ENCODE assay signal across 23 mouse cellular contexts in genomic region chr1:154890244-154890643, GRCm38 (mm10). TPM values are rescaled to one million over a fixed set of nuclear protein-coding genes. Genes with fewer than 3 reads are reported as not detected.
DNase-seq lines count a peak whose midpoint lies in the region; ATAC-seq and TF ChIP-seq lines count a peak whose summit lies in the region.
"Had no signal": no experiment of that assay in that cellular context is flagged by ENCODE, and none has a peak within 500 bp of the region (broad histone marks: within the 10 kb centered on the region; RNA-seq: fewer than 3 reads in every experiment).

No protein-coding gene starts in this region.

- TF ChIP-seq EP300 in lung, postnatal 0 days (IDR thresholded peaks at IDR 0.05) = no peak

- peaks cover 11% of the 10 kb centered on the region for H3K4me1 ChIP-seq in hindbrain, postnatal 0 days (ENCODE audit: insufficient read depth, low read length)
- peaks cover 11% of the 10 kb centered on the region for H3K4me1 ChIP-seq in hindbrain, embryonic 12.5 days
- H3K4me1 ChIP-seq in lung, postnatal 0 days (ENCODE audit: insufficient read depth, low read depth, low read length) = no peaks in the 10 kb centered on the region
- H3K4me1 ChIP-seq: limb, embryonic 12.5 days; liver, embryonic 13.5 days; megakaryocyte, embryonic 14.5 days had no signal

- H3K9me3 ChIP-seq in hindbrain, postnatal 0 days (ENCODE audit: low read length) = no peaks in the 10 kb centered on the region
- H3K9me3 ChIP-seq in hindbrain, embryonic 12.5 days (replicated peaks) = no peaks in the 10 kb centered on the region
- no peaks in the 10 kb centered on the region for H3K9me3 ChIP-seq in lung, postnatal 0 days (ENCODE audit: low read length)
- H3K9me3 ChIP-seq: forebrain, embryonic 15.5 days; hindbrain, embryonic 10.5 days; limb, embryonic 12.5 days; liver, embryonic 13.5 days had no signal

- peak; percentile 24 for TF ChIP-seq CTCF in hindbrain, postnatal 0 days (IDR thresholded peaks at IDR 0.05; ENCODE audit: low read depth)
- peak; percentile 18; the same call in 1 of the 2 replicates for TF ChIP-seq CTCF in lung, postnatal 0 days (IDR thresholded peaks at IDR 0.05)

- H3K4me2 ChIP-seq in hindbrain, postnatal 0 days (ENCODE audit: low read depth, low read length) = no peak overlapping the region
- H3K4me2 ChIP-seq in hindbrain, embryonic 12.5 days (replicated peaks) = no peak overlapping the region
- no peak overlapping the region for H3K4me2 ChIP-seq in lung, postnatal 0 days (replicated peaks; ENCODE audit: low read depth, low read length)
- H3K4me2 ChIP-seq: forebrain, embryonic 15.5 days; limb, embryonic 12.5 days; liver, embryonic 13.5 days had no signal

- 46% methylated on average over 5 of the region's 5 CpGs for WGBS in hindbrain, postnatal 0 days
- 52% methylated on average over 5 of the region's 5 CpGs for WGBS in hindbrain, embryonic 12.5 days
- 67% methylated on average over 5 of the region's 5 CpGs for WGBS in lung, postnatal 0 days

- no peak overlapping the region for H3K4me3 ChIP-seq in hindbrain, postnatal 0 days (ENCODE audit: low read length)
- H3K4me3 ChIP-seq in hindbrain, embryonic 12.5 days = no peak overlapping the region
- no peak overlapping the region for H3K4me3 ChIP-seq in lung, postnatal 0 days (ENCODE audit: low read depth, low read length)
- H3K4me3 ChIP-seq: erythroblast, embryonic 14.5 days; forebrain, embryonic 15.5 days; hindbrain, embryonic 10.5 days; limb, embryonic 12.5 days; liver, embryonic 13.5 days; megakaryocyte, embryonic 14.5 days had no signal

- H3K9ac ChIP-seq in hindbrain, postnatal 0 days (replicated peaks; ENCODE audit: low read length) = no peak overlapping the region
- no peak overlapping the region for H3K9ac ChIP-seq in hindbrain, embryonic 12.5 days
- no peak overlapping the region for H3K9ac ChIP-seq in lung, postnatal 0 days (replicated peaks; ENCODE audit: low read depth)
- H3K9ac ChIP-seq: forebrain, embryonic 15.5 days; limb, embryonic 12.5 days; liver, embryonic 13.5 days had no signal

- no peaks in the 10 kb centered on the region for H3K27me3 ChIP-seq in hindbrain, postnatal 0 days (ENCODE audit: insufficient read depth, low read length)
- H3K27me3 ChIP-seq in hindbrain, embryonic 12.5 days = peaks cover 2% of the 10 kb centered on the region
- no peaks in the 10 kb centered on the region for H3K27me3 ChIP-seq in lung, postnatal 0 days (replicated peaks; ENCODE audit: insufficient read depth, low read length)
- H3K27me3 ChIP-seq in splenic B cell, adult 2 months (ENCODE audit: control insufficient read depth, insufficient read depth, low read length, poor library complexity, severe bottlenecking) = no peaks in the 10 kb centered on the region
- H3K27me3 ChIP-seq: forebrain, embryonic 15.5 days had no signal

- DNase-seq in embryo, embryonic 10.5 days (ENCODE audit: low spot score) = peak; percentile 14
- DNase-seq in embryo, embryonic 9.5 days (ENCODE audit: extremely low spot score) = no peak
- peak; percentile 36 for DNase-seq in hindbrain, postnatal 0 days (ENCODE audit: low spot score)
- DNase-seq in lung, postnatal 0 days (ENCODE audit: low spot score) = no peak
- DNase-seq in lung, postnatal 25 days (ENCODE audit: low spot score) = no peak
- peak; percentile 28 for DNase-seq in splenic B cell, adult 2 months (ENCODE audit: low read depth, low spot score)
- DNase-seq in frontal cortex, postnatal 10 days (ENCODE audit: low spot score in 2 of 2) = no peak
- DNase-seq: adrenal gland, postnatal 36 days; cerebellum, adult 18-20 months; cerebellum, postnatal 25 days; kidney, adult 9 months; kidney, postnatal 36 days; liver, embryonic 13.5 days; right cerebral cortex, adult 18-20 months; thymus, postnatal 4 days had no signal

- no peak for ATAC-seq in hindbrain, postnatal 0 days
- ATAC-seq in hindbrain, embryonic 12.5 days (ENCODE audit: low FRiP score) = no peak
- no peak for ATAC-seq in lung, postnatal 0 days
- ATAC-seq: CD4-positive, CD25-positive, alpha-beta regulatory T cell, adult 4 months; forebrain, embryonic 15.5 days had no signal

- no peaks in the 10 kb centered on the region for H3K36me3 ChIP-seq in hindbrain, postnatal 0 days (ENCODE audit: insufficient read depth, low read length)
- no peaks in the 10 kb centered on the region for H3K36me3 ChIP-seq in hindbrain, embryonic 12.5 days
- H3K36me3 ChIP-seq in lung, postnatal 0 days (ENCODE audit: insufficient read depth, low read length) = no peaks in the 10 kb centered on the region
- H3K36me3 ChIP-seq in splenic B cell, adult 2 months (ENCODE audit: control insufficient read depth, insufficient read depth, low read length, poor library complexity, severe bottlenecking) = no peaks in the 10 kb centered on the region
- H3K36me3 ChIP-seq: forebrain, embryonic 15.5 days; hindbrain, embryonic 10.5 days; limb, embryonic 12.5 days; liver, embryonic 13.5 days had no signal

- H3K27ac ChIP-seq in hindbrain, postnatal 0 days = no peak overlapping the region
- H3K27ac ChIP-seq in hindbrain, embryonic 12.5 days = no peak overlapping the region
- H3K27ac ChIP-seq in lung, postnatal 0 days (ENCODE audit: low read length) = no peak overlapping the region
- H3K27ac ChIP-seq: hindbrain, embryonic 10.5 days; limb, embryonic 12.5 days; liver, embryonic 13.5 days had no signal

RNA-seq across cellular contexts. Expression of gene Cacna1e, which starts 5.9 kb away (rescaled TPM):
- total RNA-seq in hindbrain, postnatal 0 days (2014; rRNA removed) = 57.5 and 58.2 TPM in 2 replicates
- polyA plus RNA-seq in hindbrain, postnatal 0 days (2015; fragmentation: Nextera tagmentation; extraction: Ambion mirVana) = 8.0 and 8.9 TPM in 2 replicates
- polyA plus RNA-seq in hindbrain, embryonic 12.5 days (2016; fragmentation: Nextera tagmentation; extraction: Ambion mirVana) = 4.1 and 4.6 TPM in 2 replicates
- 0.19 and 0.29 TPM in 2 replicates for polyA plus RNA-seq in lung, postnatal 0 days (2015; fragmentation: Nextera tagmentation; extraction: Ambion mirVana)
- total RNA-seq: MEL had no signal
- polyA plus RNA-seq: erythroblast, embryonic 14.5 days had no signal

Comparison
In these comparisons a context has a peak if more than half of its experiments do, and no peak if none do; other contexts are left out.
1. DNase-seq: peak in embryo, embryonic 10.5 days (single experiment), hindbrain, postnatal 0 days (single experiment) and splenic B cell, adult 2 months (single experiment); none in embryo, embryonic 9.5 days (single experiment), lung, postnatal 0 days (single experiment), lung, postnatal 25 days (single experiment) and frontal cortex, postnatal 10 days (0 of 2).